Mouse (Mus musculus): ENCODE results near the gene Ucp3.

The Ucp3 gene

DNA sequence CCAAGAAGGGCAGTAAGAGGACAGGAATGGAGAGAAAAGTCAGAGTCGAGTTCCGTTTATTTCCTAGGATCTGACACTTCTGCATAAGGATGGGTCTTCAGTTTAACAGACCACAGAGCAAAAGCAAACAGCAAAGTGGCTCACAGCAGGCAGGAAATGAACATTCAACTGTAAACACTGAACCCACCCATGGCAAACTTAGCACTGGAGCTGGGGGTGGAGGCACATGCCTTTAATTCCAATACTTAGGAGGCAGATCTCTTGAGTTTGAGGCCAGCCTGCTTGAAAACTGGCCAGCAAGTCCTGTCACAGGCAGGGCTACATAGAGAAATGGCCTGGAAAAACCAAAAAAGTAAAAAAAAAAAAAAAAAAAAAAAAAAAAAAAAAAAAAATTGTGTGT, 60.7 kb downstream of the Ucp3 start:
- DNase-seq (ENCODE audit: low read depth, low spot score), result no peak
- no peaks in the 10 kb centered on the region for H3K36me3 ChIP-seq (ENCODE audit: control insufficient read depth, insufficient read depth, low read length, poor library complexity, severe bottlenecking)
- H3K27me3 ChIP-seq (ENCODE audit: control insufficient read depth, insufficient read depth, low read length, poor library complexity, severe bottlenecking), result no peaks in the 10 kb centered on the region

DNA sequence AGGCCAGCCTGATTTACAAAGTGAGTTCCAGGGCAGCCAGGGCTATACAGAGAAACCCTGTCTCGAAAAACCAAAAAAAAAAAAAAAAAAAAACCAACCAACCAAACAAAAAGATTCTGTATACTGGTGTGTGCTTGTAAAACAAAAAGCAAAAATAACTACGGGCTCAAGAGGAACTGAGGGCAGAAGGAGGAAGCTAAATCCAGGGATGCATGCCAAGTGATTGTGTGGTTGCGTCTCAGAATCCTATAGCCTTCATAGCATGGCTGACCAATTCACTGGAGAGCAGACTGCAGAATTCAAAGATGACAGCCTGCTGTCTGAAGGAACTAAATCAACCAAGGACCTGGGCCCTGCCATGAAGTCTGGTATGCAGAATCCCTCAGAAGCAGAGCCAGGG, 61.4 kb downstream of the Ucp3 start:
- no peaks in the 10 kb centered on the region for H3K27me3 ChIP-seq (ENCODE audit: control insufficient read depth, insufficient read depth, low read length, poor library complexity, severe bottlenecking)
- no peaks in the 10 kb centered on the region for H3K36me3 ChIP-seq (ENCODE audit: control insufficient read depth, insufficient read depth, low read length, poor library complexity, severe bottlenecking)

DNA sequence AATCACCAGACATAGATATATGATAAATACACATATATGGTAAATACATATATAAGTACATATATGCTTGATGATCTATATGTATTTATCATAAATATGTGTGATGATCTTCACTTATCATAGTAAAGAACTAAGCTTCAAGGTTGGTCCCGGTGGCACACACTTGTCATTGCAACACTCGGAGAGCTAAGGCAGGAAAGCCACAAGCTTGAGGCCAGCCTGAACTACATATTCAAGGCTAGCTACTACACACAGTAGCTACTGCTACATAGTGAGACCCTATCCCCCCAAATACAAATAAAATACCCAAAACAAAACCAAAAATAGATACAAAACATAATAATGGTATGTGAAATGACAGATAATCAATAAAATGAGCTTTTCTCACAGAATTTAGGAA, 63.0 kb downstream of the Ucp3 start:
- no peaks in the 10 kb centered on the region for H3K36me3 ChIP-seq (ENCODE audit: control insufficient read depth, insufficient read depth, low read length, poor library complexity, severe bottlenecking)
- no peaks in the 10 kb centered on the region for H3K27me3 ChIP-seq (ENCODE audit: control insufficient read depth, insufficient read depth, low read length, poor library complexity, severe bottlenecking)
- DNase-seq (ENCODE audit: low read depth, low spot score), result no peak

More for the DNA sequence above, 61.4 kb downstream of the Ucp3 start:
- no peak for DNase-seq (ENCODE audit: low read depth, low spot score)

Data from splenic B cell, adult 2 months (primary cell).